Mouse (Mus musculus) ES-Bruce4 (cell line): ENCODE data around the gene Ecsit.

ENCODE experiments used
- CTCF ChIP-seq: IDR thresholded peaks from one replicate; pipeline ENCODE4 v1.8.1; 2011; ENCODE audit warnings: low read depth, low read length
- EP300 ChIP-seq: IDR thresholded peaks from 2 replicates; pipeline ENCODE4 v1.6.1; 2011; ENCODE audit warnings: low read depth, low read length; ENCODE audit not compliant: insufficient read depth
- POLR2A ChIP-seq: IDR thresholded peaks from one replicate; pipeline ENCODE4 v1.8.1; 2011; ENCODE audit warnings: low read length; ENCODE audit not compliant: insufficient read depth

DNA sequence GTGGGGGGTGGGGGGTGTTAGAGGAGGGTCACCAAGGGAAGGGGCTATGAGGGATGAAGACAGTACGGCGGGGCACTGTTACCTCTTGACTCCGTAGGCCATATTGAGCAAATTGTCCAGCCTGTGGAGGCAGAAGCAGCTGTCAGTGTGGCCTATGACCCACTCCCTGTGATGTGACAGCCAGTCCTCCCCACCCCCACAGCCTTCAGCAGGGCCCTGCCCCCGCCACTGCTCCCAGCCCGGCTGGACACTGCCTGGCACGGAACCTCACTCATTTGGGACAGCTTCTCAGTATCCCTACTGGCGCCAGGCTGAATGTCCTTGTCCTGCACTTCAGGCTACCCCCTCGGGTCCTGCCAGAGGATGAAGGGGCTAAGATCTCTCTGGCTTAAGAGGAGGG is 60.6 kb downstream of the Ecsit start:
- TF ChIP-seq CTCF (no peak), EP300 (no peak), POLR2A (no peak)
